Mouse (Mus musculus): ENCODE data around the gene Olfr557.

The Olfr557 gene

DNA sequence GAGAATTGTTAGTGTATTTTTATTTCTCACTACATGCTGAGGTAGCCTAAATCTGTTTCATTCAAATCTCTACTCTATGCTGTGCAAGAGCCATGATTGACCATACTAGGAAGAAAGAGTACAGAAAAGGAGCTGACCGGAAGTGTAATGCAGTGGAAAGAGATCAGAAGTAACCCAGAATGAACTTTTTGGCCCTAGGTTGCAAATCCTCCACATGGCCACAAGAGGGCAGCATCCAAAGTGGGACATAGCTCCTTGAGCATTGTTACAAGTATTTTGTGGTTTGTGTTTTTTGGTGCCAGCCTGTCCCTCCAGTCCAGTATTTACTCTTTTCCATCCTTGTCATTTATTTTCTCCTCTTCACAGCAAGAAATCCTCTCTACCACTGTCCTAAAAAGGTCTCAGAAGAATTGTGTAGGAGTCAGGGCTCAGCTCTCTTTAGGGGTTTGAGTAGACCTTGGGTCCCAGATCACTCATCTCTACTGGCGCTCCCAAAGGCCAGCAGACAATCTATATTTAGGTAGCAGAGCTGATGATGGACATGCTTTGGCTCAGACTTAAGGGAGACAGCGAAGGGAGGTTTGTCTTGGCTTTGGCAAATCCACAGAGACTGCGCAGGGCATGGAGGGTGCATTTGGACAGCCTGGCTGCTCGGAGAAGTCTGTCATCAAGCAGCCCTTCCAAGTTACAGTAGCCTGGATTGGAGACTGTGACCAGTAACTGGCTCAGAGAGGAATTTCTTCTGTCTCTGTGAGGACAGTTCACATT, at the start of gene Olfr557:
TSS of gene Olfr557 (plus strand) at position 553 of the 768 bp plus-strand sequence.
- peak in 1 of 2 experiments; percentile 5 for DNase-seq (ENCODE audit: low spot score in 2 of 2)

- no peak for DNase-seq (ENCODE audit: low spot score in 2 of 2)
These were observed 37.2 kb upstream of the Olfr557 start, which contains the start of gene Olfr555 for GRCm38 (mm10) chr7:102658523-102658922. Olfr555 (plus strand) TSS chr7:102658823.

GRCm38 (mm10) chr7:102664599-102664998, 31.1 kb upstream of the Olfr557 start, which contains the start of gene Olfr556:
Olfr556 (plus strand) TSS chr7:102664899.
- no peak for DNase-seq (ENCODE audit: low spot score in 2 of 2)

GRCm38 (mm10) chr7:102665378-102665777, 30.3 kb upstream of the Olfr557 start:
- DNase-seq (ENCODE audit: low spot score in 2 of 2) = no peak

GRCm38 (mm10) chr7:102676225-102676624, 19.5 kb upstream of the Olfr557 start:
- no peak for DNase-seq (ENCODE audit: low spot score in 2 of 2)

DNA sequence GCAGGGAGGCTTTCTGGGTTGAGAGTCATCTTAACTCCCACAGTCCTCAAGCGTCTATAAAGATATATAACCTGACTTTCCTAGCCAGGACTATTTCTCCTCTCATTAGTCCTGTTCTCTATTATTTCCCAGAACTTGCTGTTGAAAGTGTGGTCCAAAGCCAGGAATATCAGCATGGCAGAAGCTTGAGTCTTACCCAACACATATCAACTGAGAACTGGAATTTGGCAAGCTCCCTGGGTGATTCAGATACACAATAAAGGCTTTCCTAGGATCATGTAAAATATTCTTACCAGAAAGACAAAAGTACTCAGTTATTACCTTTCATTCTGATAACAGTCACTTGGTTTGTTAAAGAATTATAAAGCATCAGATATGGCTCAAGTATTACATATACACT, 13.8 kb upstream of the Olfr557 start:
- no peak for DNase-seq (ENCODE audit: low spot score in 2 of 2)

- DNase-seq (ENCODE audit: low spot score in 2 of 2) = peak; percentile 91 to 92
These were observed 8.7 kb upstream of the Olfr557 start, which contains the start of gene Trim68 for GRCm38 (mm10) chr7:102686944-102687501. Trim68 (minus strand) TSS chr7:102687327.

DNA sequence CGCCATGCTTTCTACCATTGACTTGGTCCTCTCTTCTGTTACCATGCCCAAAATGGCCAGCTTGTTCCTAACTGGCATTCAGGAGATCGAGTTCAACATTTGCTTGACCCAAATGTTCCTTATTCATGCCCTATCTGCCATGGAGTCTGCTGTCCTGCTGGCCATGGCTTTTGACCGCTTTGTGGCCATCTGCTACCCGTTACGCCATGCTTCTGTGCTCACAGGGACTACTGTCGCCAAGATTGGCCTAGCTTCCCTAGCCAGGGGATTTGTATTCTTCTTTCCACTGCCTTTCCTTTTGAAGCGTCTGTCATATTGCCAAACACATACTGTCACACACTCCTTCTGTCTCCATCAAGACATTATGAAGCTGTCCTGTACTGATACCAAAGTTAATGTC, 2.8 kb downstream of the Olfr557 start:
- DNase-seq (ENCODE audit: low spot score in 2 of 2) = no peak

GRCm38 (mm10) chr7:102701915-102702314, 6.2 kb downstream of the Olfr557 start, which contains the start of gene Olfr558:
Olfr558 (plus strand) TSS chr7:102702215.
- no peak for DNase-seq (ENCODE audit: low spot score in 2 of 2)

- DNase-seq (ENCODE audit: low spot score in 2 of 2) = no peak
These were observed 23.3 kb downstream of the Olfr557 start, which contains the start of gene Olfr33 for GRCm38 (mm10) chr7:102718970-102719369. Olfr33 (minus strand) TSS chr7:102719070.

- no peak for DNase-seq (ENCODE audit: low spot score in 2 of 2)
These were observed 31.7 kb downstream of the Olfr557 start, which contains the start of gene Olfr559 for GRCm38 (mm10) chr7:102727391-102727790. Olfr559 (minus strand) TSS chr7:102727491.

GRCm38 (mm10) chr7:102733793-102734192, 38.1 kb downstream of the Olfr557 start:
- DNase-seq (ENCODE audit: low spot score in 2 of 2) = no peak

GRCm38 (mm10) chr7:102737705-102738104, 42.0 kb downstream of the Olfr557 start:
- no peak for DNase-seq (ENCODE audit: low spot score in 2 of 2)

All from spleen, postnatal 36 days (tissue).